Mouse (Mus musculus) embryonic facial prominence, embryonic 12.5 days (tissue): ENCODE measurements around the gene Lama5. TPM values are rescaled to one million over a fixed set of nuclear protein-coding genes. Genes with fewer than 3 reads are reported as not detected.

ENCODE experiments used
- ATAC-seq: fragments of 200-750 bp; cut with Nextera tagmentation; 2 replicates; pipeline ENCODE4 v1.8.0; 2017; ENCODE audit not compliant: insufficient number of reproducible peaks, insufficient read depth, low FRiP score, low TSS enrichment
- H3K27ac ChIP-seq: fragments of 300-500 bp; sonication (generic); 2 replicates; pipeline ENCODE4 v1.5.1; 2016; ENCODE audit warnings: mild to moderate bottlenecking
- H3K27me3 ChIP-seq: fragments of 300-500 bp; sonication (generic); 2 replicates; pipeline ENCODE4 v1.6.1; 2016; ENCODE audit warnings: mild to moderate bottlenecking, moderate library complexity
- H3K36me3 ChIP-seq: fragments of 300-500 bp; sonication (generic); 2 replicates; pipeline ENCODE4 v1.6.1; 2016; ENCODE audit warnings: mild to moderate bottlenecking
- H3K4me1 ChIP-seq: fragments of 300-500 bp; sonication (generic); 2 replicates; pipeline ENCODE4 v1.6.1; 2016
- H3K4me2 ChIP-seq: fragments of 300-500 bp; sonication (generic); replicated peaks from 2 replicates; pipeline ENCODE4 v1.6.1; 2016; ENCODE audit warnings: mild to moderate bottlenecking, moderate library complexity
- H3K4me3 ChIP-seq: fragments of 300-500 bp; sonication (generic); 2 replicates; pipeline ENCODE4 v1.5.1; 2016; ENCODE audit warnings: mild to moderate bottlenecking
- H3K9ac ChIP-seq: fragments of 300-500 bp; sonication (generic); 2 replicates; pipeline ENCODE4 v1.6.1; 2016; ENCODE audit warnings: mild to moderate bottlenecking, moderate library complexity
- H3K9me3 ChIP-seq: fragments of 300-500 bp; sonication (generic); 2 replicates; pipeline ENCODE4 v1.6.1; 2016; ENCODE audit warnings: mild to moderate bottlenecking, moderate library complexity
- WGBS: fragments of 180-500 bp; shearing (Covaris S2); methylation state at CpG from one replicate; pipeline ENCODE4 v1.1.7; 2016; 5-methylcytosine and 5-hydroxymethylcytosine counted together
- polyA plus RNA-seq: library from polyadenylated mRNA; unstranded; fragments of >200 nt; fragmentation: Nextera tagmentation; extraction: Ambion mirVana; gene quantifications from 2 replicates; pipeline ENCODE4 v1.2.1, GENCODE M21; 2016

Gene Lama5
- 14.2 and 16.7 TPM in 2 replicates for polyA plus RNA-seq

- peak within 1 kb of the TSS; percentile 58 for H3K4me3 ChIP-seq
- H3K27me3 ChIP-seq, result peaks cover 43% of the 10 kb centered on the region
- peak; percentile 66 for ATAC-seq
- H3K9me3 ChIP-seq, result no peaks in the 10 kb centered on the region
- peak within 1 kb of the TSS; percentile 99 for H3K4me2 ChIP-seq
- H3K9ac ChIP-seq, result peak within 1 kb of the TSS; percentile 56
- peaks cover 40% of the 10 kb centered on the region for H3K4me1 ChIP-seq
- under 1% methylated on average over 37 of the region's 37 CpGs for WGBS
- H3K27ac ChIP-seq, result peak within 1 kb of the TSS; percentile 60; the same call in 1 of the 2 replicates
- H3K36me3 ChIP-seq, result no peaks in the 10 kb centered on the region
Observed at GRCm38 (mm10) chr2:180225762-180226378, at the start of gene Lama5. TSS of gene Lama5 (minus strand) at chr2:180225859.

- 0 out of 2 replicates have a peak, but pooled peaks cover 2% of the 10 kb centered on the region for H3K27me3 ChIP-seq
- no peaks in the 10 kb centered on the region for H3K9me3 ChIP-seq
- H3K9ac ChIP-seq, result no peak overlapping the region
- peaks cover 6% of the 10 kb centered on the region; the same call in 1 of the 2 replicates for H3K36me3 ChIP-seq
- peaks cover 22% of the 10 kb centered on the region for H3K4me1 ChIP-seq
- no peak overlapping the region for H3K4me2 ChIP-seq
- WGBS, result 87% methylated on average over 2 of the region's 2 CpGs
- no peak overlapping the region for H3K4me3 ChIP-seq
- ATAC-seq, result no peak
- H3K27ac ChIP-seq, result no peak overlapping the region
Observed at GRCm38 (mm10) chr2:180274523-180274922, 48.9 kb upstream of the Lama5 start.

GRCm38 (mm10) chr2:180273394-180274244 is 48.0 kb upstream of the Lama5 start, which contains the start of gene Cables2:
TSS of gene Cables2 (minus strand) at chr2:180273496.
- H3K36me3 ChIP-seq, result peaks cover 8% of the 10 kb centered on the region; the same call in 1 of the 2 replicates
- H3K9ac ChIP-seq, result peak within 1 kb of the TSS; percentile 96
- peak within 1 kb of the TSS; percentile 94 for H3K4me3 ChIP-seq
- peak within 1 kb of the TSS; percentile 93 for H3K4me2 ChIP-seq
- WGBS, result 8% methylated on average over 56 of the region's 68 CpGs
- peak within 1 kb of the TSS; percentile 72; the same call in 1 of the 2 replicates for H3K27ac ChIP-seq
- 0 out of 2 replicates have a peak, but pooled peaks cover 2% of the 10 kb centered on the region for H3K27me3 ChIP-seq
- ATAC-seq, result peak; percentile 91
- H3K4me1 ChIP-seq, result peaks cover 22% of the 10 kb centered on the region
- H3K9me3 ChIP-seq, result no peaks in the 10 kb centered on the region

- H3K4me3 ChIP-seq, result peak overlapping the region; percentile 94
- peak; percentile 13 for ATAC-seq
- peak overlapping the region; percentile 93 for H3K4me2 ChIP-seq
- WGBS, result under 1% methylated on average over 26 of the region's 37 CpGs
- H3K9me3 ChIP-seq, result no peaks in the 10 kb centered on the region
- H3K27ac ChIP-seq, result peak overlapping the region; percentile 72; the same call in 1 of the 2 replicates
- H3K9ac ChIP-seq, result peak overlapping the region; percentile 96
- peaks cover 22% of the 10 kb centered on the region for H3K4me1 ChIP-seq
- no peaks in the 10 kb centered on the region for H3K27me3 ChIP-seq
- peaks cover 10% of the 10 kb centered on the region; the same call in 1 of the 2 replicates for H3K36me3 ChIP-seq
Observed at GRCm38 (mm10) chr2:180272884-180273321, 47.2 kb upstream of the Lama5 start.

- H3K9me3 ChIP-seq, result no peaks in the 10 kb centered on the region
- H3K4me2 ChIP-seq, result peak overlapping the region; percentile 93
- no peak for ATAC-seq
- no peaks in the 10 kb centered on the region for H3K27me3 ChIP-seq
- peaks cover 18% of the 10 kb centered on the region for H3K36me3 ChIP-seq
- H3K4me3 ChIP-seq, result peak overlapping the region; percentile 94
- H3K9ac ChIP-seq, result peak overlapping the region; percentile 39; the same call in 1 of the 2 replicates
- peaks cover 22% of the 10 kb centered on the region for H3K4me1 ChIP-seq
- 70% methylated on average over 5 of the region's 5 CpGs for WGBS
- H3K27ac ChIP-seq, result no peak overlapping the region
Observed at GRCm38 (mm10) chr2:180271804-180272395, 46.2 kb upstream of the Lama5 start.

GRCm38 (mm10) chr2:180270537-180271255 is 45.0 kb upstream of the Lama5 start:
- Histone ChIP-seq H3K36me3 (peaks cover 26% of the 10 kb centered on the region), H3K27ac (no peak overlapping the region), H3K4me3 (no peak overlapping the region), H3K4me1 (peaks cover 22% of the 10 kb centered on the region), H3K27me3 (no peaks in the 10 kb centered on the region), H3K4me2 (no peak overlapping the region), H3K9me3 (no peaks in the 10 kb centered on the region), H3K9ac (no peak overlapping the region)
- WGBS, result 80% methylated on average over 7 of the region's 7 CpGs
- ATAC-seq, result no peak

GRCm38 (mm10) chr2:180269329-180269728 is 43.7 kb upstream of the Lama5 start:
- H3K36me3 ChIP-seq, result peaks cover 32% of the 10 kb centered on the region
- 90% methylated on average over 10 of the region's 10 CpGs for WGBS
- no peak overlapping the region for H3K4me2 ChIP-seq
- H3K4me1 ChIP-seq, result peaks cover 22% of the 10 kb centered on the region
- no peak overlapping the region for H3K27ac ChIP-seq
- ATAC-seq, result no peak
- H3K27me3 ChIP-seq, result no peaks in the 10 kb centered on the region
- no peak overlapping the region for H3K9ac ChIP-seq
- no peaks in the 10 kb centered on the region for H3K9me3 ChIP-seq
- H3K4me3 ChIP-seq, result no peak overlapping the region

- H3K4me3 ChIP-seq, result no peak overlapping the region
- peaks cover 18% of the 10 kb centered on the region for H3K4me1 ChIP-seq
- ATAC-seq, result no peak
- H3K27ac ChIP-seq, result no peak overlapping the region
- no peaks in the 10 kb centered on the region for H3K27me3 ChIP-seq
- H3K9ac ChIP-seq, result no peak overlapping the region
- 54% methylated on average over 2 of the region's 2 CpGs for WGBS
- H3K36me3 ChIP-seq, result peaks cover 45% of the 10 kb centered on the region
- no peaks in the 10 kb centered on the region for H3K9me3 ChIP-seq
- H3K4me2 ChIP-seq, result no peak overlapping the region
Observed at GRCm38 (mm10) chr2:180267955-180268354, 42.3 kb upstream of the Lama5 start.

- Histone ChIP-seq H3K27me3 (no peaks in the 10 kb centered on the region), H3K36me3 (peaks cover 82% of the 10 kb centered on the region)
Observed at GRCm38 (mm10) chr2:180262891-180263290, 37.2 kb upstream of the Lama5 start.

GRCm38 (mm10) chr2:180262441-180262840 is 36.8 kb upstream of the Lama5 start:
- Histone ChIP-seq H3K9me3 (no peaks in the 10 kb centered on the region), H3K9ac (no peak overlapping the region), H3K4me2 (no peak overlapping the region), H3K27me3 (no peaks in the 10 kb centered on the region), H3K36me3 (peaks cover 79% of the 10 kb centered on the region), H3K4me1 (peaks cover 7% of the 10 kb centered on the region), H3K27ac (no peak overlapping the region), H3K4me3 (no peak overlapping the region)
- ATAC-seq, result no peak
- 77% methylated on average over 3 of the region's 3 CpGs for WGBS

More at GRCm38 (mm10) chr2:180262891-180263290, 37.2 kb upstream of the Lama5 start:
- Histone ChIP-seq H3K9me3 (no peaks in the 10 kb centered on the region), H3K27ac (no peak overlapping the region), H3K9ac (no peak overlapping the region), H3K4me1 (peaks cover 7% of the 10 kb centered on the region), H3K4me2 (no peak overlapping the region), H3K4me3 (no peak overlapping the region)
- 89% methylated on average over 10 of the region's 10 CpGs for WGBS
- ATAC-seq, result no peak

- Histone ChIP-seq H3K27me3 (no peaks in the 10 kb centered on the region), H3K4me3 (no peak overlapping the region), H3K4me2 (no peak overlapping the region), H3K36me3 (peaks cover 74% of the 10 kb centered on the region), H3K27ac (no peak overlapping the region), H3K4me1 (peaks cover 7% of the 10 kb centered on the region), H3K9me3 (no peaks in the 10 kb centered on the region), H3K9ac (no peak overlapping the region)
- ATAC-seq, result no peak
- 91% methylated on average over 7 of the region's 7 CpGs for WGBS
Observed at GRCm38 (mm10) chr2:180261901-180262300, 36.2 kb upstream of the Lama5 start.
